Mouse (Mus musculus): ENCODE measurements at regions not wholly inside any gene's neighbourhood (a gene's known extent, or its start where the extent isn't known, plus 50 kb on each side); places are given as distances from the start of the nearest gene placed in this dataset.
A peak's percentile ranks its signal among the peaks of the same experiment; 100 is the strongest.

DNA sequence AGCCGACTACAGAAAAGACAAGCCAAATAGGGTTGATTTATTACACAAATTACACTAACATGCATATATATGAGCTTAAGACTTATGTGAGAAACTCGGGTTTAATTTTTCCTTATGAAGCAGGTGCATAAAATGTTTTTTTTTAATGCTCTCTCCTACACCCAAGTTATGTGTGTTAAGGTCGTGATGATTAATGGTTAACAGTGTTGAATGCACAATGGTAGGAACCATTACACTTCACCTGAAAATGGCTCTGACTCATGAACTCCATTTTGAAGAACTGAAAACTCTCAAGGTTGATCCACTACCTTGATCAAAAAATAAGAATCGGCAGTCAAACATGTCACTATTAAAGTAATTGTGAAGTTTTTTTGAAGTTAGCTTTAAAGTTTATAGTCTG lies 59.4 kb upstream of the Ifne start:
- no peak for DNase-seq

DNA sequence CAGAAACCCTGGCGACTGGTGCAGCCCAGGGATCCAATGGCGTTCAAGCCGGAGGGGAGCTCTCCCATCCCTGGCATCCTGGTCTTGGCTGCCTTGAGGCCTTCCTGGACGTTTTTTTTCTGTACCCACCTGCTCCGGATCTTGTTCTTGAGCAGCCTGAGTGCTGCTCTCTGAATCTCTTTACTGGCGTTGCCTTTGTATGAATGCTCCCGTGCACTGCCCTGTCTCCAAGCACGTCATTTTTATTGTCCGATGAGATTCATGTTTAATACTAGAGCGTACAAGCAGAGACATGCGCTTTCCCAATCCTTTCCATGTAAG lies 58.7 kb upstream of the Ifne start:
- no peak for DNase-seq

DNA sequence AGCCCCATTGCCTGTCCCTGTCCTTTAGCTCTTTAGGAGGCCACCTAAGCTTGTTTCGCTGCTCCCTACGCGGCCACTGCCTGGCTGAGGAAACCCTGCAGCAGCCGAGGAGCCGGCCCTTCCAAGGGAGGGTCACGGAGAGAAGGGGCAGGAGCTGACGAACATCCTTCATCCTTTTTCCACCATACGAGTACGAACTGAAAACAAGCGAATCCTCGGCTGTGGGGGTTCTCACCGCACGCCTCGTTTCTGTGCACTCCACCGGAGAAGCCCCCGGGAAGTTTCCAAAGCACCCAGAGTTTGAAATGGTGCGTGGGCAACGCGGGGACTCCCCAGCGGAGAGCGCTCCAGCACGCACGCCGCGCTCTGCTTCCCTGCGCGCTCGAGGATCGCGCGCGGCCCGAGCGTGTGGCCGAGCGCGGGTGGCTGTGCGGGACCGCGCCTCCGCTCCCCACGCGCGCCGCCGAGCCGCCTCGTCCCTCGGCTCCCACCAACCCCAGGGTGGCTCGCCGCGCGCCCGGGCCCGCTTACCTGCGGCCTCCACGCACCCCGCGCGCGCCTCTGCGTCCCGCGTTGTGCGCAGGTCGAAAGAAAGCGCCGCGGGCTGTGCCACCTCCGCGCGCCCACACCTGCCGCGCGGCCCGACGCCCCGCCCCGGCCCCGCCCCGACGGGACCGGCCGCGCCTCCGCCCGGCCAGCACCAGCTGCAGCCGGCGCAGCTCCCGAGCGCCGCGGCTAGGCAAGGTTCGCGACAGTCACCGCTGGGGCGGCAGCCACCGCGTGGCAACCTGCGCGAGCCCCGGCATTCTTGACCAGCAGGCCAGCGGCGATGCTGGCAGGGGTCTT lies 58.1 kb upstream of the Ifne start:
- DNase-seq: peak; percentile 39

- no peak for DNase-seq
These were observed 57.0 kb upstream of the Ifne start for GRCm38 (mm10) chr4:88936976-88937375.

DNA sequence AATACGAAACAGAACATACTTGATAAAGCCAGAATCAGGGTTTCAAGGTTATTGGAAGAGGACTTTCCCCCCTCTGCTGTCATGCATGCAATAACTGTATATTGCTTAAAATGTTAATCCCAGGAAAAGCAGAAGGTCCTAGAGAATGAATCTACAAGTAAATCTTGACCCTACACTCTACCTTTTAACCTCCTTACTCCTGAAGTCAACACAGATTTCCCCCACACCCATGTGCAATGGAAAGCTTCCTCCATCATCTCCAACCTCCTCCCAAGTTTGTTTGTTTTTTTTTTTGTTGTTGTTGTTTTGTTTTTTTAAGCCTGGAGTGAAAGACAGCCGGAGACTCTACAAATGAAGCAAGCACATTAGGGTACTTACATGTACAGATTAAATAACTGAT lies 55.9 kb upstream of the Ifne start:
- no peak for DNase-seq

DNA sequence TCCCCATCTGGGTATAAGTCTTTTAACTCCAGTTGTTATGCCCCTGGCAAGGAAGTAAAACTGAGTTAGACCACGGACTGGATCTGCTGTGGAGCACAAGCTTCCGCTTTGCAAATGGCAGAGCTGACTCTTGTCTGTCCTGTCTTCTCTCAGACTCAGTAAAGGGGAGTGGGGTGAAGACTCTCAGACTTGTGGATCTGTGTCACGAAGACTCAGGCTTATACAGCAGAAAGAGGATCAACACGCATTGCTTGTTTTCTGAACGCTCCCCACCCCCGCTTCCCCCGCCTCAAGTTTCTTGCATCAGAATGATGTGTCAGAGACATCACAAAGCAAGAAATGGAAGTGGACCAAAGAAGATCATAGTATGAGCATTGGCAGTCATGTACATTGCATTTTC lies 55.3 kb upstream of the Ifne start:
- DNase-seq: no peak

- DNase-seq: no peak
These were observed 54.4 kb upstream of the Ifne start for GRCm38 (mm10) chr4:88934266-88935025.

DNA sequence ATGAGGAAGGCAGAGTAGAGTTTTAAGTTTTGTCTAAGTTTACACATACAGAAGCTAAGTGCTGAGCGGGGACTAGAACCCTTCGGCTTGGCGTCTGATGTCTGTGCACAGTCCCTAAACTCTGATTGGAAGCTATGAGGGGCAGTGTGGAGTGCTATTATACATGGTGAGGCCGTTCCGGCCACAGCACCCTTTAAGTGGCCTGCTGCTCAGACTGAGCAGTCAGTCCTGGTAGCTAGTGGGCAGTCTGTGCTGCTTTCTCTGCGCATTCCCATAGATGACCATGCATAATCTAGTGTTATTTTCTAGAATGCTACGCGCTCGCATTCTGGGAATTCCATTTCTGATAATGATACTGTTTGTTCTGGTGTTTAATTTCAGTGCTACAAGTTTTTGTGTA lies 51.2 kb upstream of the Ifne start:
- DNase-seq: no peak
